Mouse (Mus musculus): ENCODE data around the gene Vmn1r199. TPM values are rescaled to one million over a fixed set of nuclear protein-coding genes. Genes with fewer than 3 reads are reported as not detected.

The Vmn1r199 gene
- total and polyA plus RNA-seq, 3 experiments: not detected

DNA sequence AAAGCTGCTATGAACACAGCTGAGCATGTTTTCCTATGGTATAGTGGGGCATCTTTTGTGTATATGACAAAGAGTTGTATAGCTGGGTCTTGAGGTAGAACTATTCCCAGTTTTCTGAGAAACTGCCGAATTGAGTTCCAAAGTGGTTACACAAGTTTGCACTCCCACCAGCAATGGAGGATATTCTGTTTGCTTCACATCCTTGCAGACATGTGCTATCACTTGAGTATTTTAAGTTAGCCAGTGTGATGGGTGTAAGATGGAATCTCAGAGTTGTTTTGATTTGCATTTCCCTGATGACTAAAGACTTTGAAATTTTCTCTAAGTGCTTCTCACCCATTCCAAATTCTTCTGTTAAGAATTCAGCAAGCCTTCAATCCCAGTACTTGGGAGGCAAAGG is 44.1 kb upstream of the Vmn1r199 start:
- Histone ChIP-seq H3K9ac (ENCODE audit: control insufficient read depth, low read depth, low read length, poor library complexity, severe bottlenecking) (no peak overlapping the region), H3K27me3 (ENCODE audit: control insufficient read depth in 1 of 2, insufficient read depth in 2 of 2, low read length in 2 of 2) (no peaks in the 10 kb centered on the region), H3K79me2 (ENCODE audit: control insufficient read depth, insufficient read depth, low read length, poor library complexity) (no peaks in the 10 kb centered on the region), H3K27ac (ENCODE audit: control insufficient read depth, low read depth, low read length) (no peak overlapping the region), H3K9me3 (replicated peaks; ENCODE audit: insufficient read depth, low read length) (no peaks in the 10 kb centered on the region), H3K4me1 (ENCODE audit: control insufficient read depth in 1 of 2, insufficient read depth in 2 of 2, low read length in 2 of 2) (no peaks in the 10 kb centered on the region), H3K4me3 (ENCODE audit: control insufficient read depth in 1 of 2, insufficient read depth in 1 of 2, low read depth in 2 of 2, low read length in 2 of 2) (no peak overlapping the region), H3K36me3 (ENCODE audit: control insufficient read depth in 1 of 2, insufficient read depth in 2 of 2, low read length in 2 of 2) (no peaks in the 10 kb centered on the region)
- no peak for DNase-seq (ENCODE audit: low read depth, low spot score)
- TF ChIP-seq ELF1 (IDR thresholded peaks at IDR 0.05; ENCODE audit: low read depth, low read length) (no peak), NRF1 (IDR thresholded peaks at IDR 0.05; ENCODE audit: insufficient read depth, low read depth, low read length, poor library complexity, severe bottlenecking) (no peak), USF1 (IDR thresholded peaks at IDR 0.05; ENCODE audit: low read depth, low read length) (no peak), MYC (IDR thresholded peaks at IDR 0.05; ENCODE audit: low read depth, low read length) (no peak)

DNA sequence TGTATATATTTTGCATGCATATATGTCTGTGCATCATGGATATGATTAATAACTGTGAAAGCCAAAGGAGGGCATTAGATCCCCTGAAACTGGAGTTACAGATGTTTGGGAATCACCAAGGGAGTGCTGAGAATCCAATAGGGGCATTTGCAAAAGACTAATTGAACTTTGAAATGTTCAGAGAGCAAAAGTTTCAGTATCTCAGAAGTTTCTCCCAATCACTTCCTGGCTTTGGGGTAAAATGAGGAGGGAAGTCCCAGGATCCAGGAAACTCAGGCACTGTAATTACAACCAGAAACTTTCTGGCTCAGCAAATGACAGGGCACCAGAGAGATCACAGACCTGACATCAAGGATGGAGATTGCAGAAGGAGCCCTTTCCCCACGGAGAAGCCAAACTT is 29.6 kb upstream of the Vmn1r199 start, which contains the start of gene Vmn1r198:
Gene Vmn1r198 (plus strand): TSS at position 301 of the 400 bp plus-strand sequence.
- Histone ChIP-seq H3K27ac (ENCODE audit: control insufficient read depth, low read depth, low read length) (no peak within 1 kb of the TSS), H3K79me2 (ENCODE audit: control insufficient read depth, insufficient read depth, low read length, poor library complexity) (no peaks in the 10 kb centered on the region), H3K36me3 (ENCODE audit: control insufficient read depth in 1 of 2, insufficient read depth in 2 of 2, low read length in 2 of 2) (no peaks in the 10 kb centered on the region), H3K9me3 (replicated peaks; ENCODE audit: insufficient read depth, low read length) (no peaks in the 10 kb centered on the region), H3K4me3 (ENCODE audit: control insufficient read depth in 1 of 2, insufficient read depth in 1 of 2, low read depth in 2 of 2, low read length in 2 of 2) (no peak within 1 kb of the TSS), H3K27me3 (ENCODE audit: control insufficient read depth in 1 of 2, insufficient read depth in 2 of 2, low read length in 2 of 2) (no peaks in the 10 kb centered on the region), H3K9ac (ENCODE audit: control insufficient read depth, low read depth, low read length, poor library complexity, severe bottlenecking) (no peak within 1 kb of the TSS), H3K4me1 (ENCODE audit: control insufficient read depth in 1 of 2, insufficient read depth in 2 of 2, low read length in 2 of 2) (no peaks in the 10 kb centered on the region)
- DNase-seq (ENCODE audit: low read depth, low spot score): no peak
- no peak for TF ChIP-seq GATA1 (IDR thresholded peaks at IDR 0.05; ENCODE audit: low read depth, low read length)
- TF ChIP-seq CHD1 (IDR thresholded peaks at IDR 0.05; ENCODE audit: low read depth, low read length): no peak
- no peak for TF ChIP-seq EP300 (IDR thresholded peaks at IDR 0.05; ENCODE audit: low read depth in 1 of 2, low read length in 2 of 2)
- TF ChIP-seq HCFC1 (IDR thresholded peaks at IDR 0.05; ENCODE audit: low read depth, low read length): no peak
- TF ChIP-seq MXI1 (IDR thresholded peaks at IDR 0.05; ENCODE audit: low read depth, low read length): no peak
- no peak for TF ChIP-seq RCOR1 (IDR thresholded peaks at IDR 0.05; ENCODE audit: low read depth, low read length)
- no peak for TF ChIP-seq ZNF384 (IDR thresholded peaks at IDR 0.05; ENCODE audit: low read depth, low read length)
- no peak for TF ChIP-seq JUND (IDR thresholded peaks at IDR 0.05; ENCODE audit: low read depth, low read length)
- no peak for TF ChIP-seq POLR2AphosphoS2 (IDR thresholded peaks at IDR 0.05; ENCODE audit: low read length)
- no peak for TF ChIP-seq MYC (IDR thresholded peaks at IDR 0.05; ENCODE audit: low read depth, low read length)
- no peak for TF ChIP-seq MEF2A (IDR thresholded peaks at IDR 0.05; ENCODE audit: extremely low read depth, insufficient replicate concordance, low read depth, low read length, poor library complexity, severe bottlenecking)
- TF ChIP-seq TCF12 (IDR thresholded peaks at IDR 0.05; ENCODE audit: low read depth, low read length): no peak
- no peak for TF ChIP-seq POLR2A (IDR thresholded peaks at IDR 0.05; ENCODE audit: control insufficient read depth in 1 of 2, insufficient read depth in 1 of 2, low read depth in 1 of 2, low read length in 2 of 2, poor library complexity in 1 of 2)
- no peak for TF ChIP-seq USF2 (IDR thresholded peaks at IDR 0.05; ENCODE audit: borderline replicate concordance in 1 of 2, insufficient read depth in 1 of 2, low read depth in 1 of 2, low read length in 2 of 2)
- TF ChIP-seq MYB (IDR thresholded peaks at IDR 0.05; ENCODE audit: low read depth, low read length): no peak
- TF ChIP-seq TAL1 (IDR thresholded peaks at IDR 0.05; ENCODE audit: low read length): no peak
- TF ChIP-seq GABPA (IDR thresholded peaks at IDR 0.05; ENCODE audit: low read depth, low read length): no peak
- TF ChIP-seq NRF1 (IDR thresholded peaks at IDR 0.05; ENCODE audit: insufficient read depth, low read depth, low read length, poor library complexity, severe bottlenecking): no peak
- TF ChIP-seq BHLHE40 (IDR thresholded peaks at IDR 0.05; ENCODE audit: borderline replicate concordance, low read depth, low read length): no peak
- no peak for TF ChIP-seq ZKSCAN1 (IDR thresholded peaks at IDR 0.05; ENCODE audit: low read depth, low read length)

Data from MEL (cell line).